Mouse (Mus musculus) lung, postnatal 4 days (tissue): ENCODE results near the gene Rpl7l1.

Experiments
- DNase-seq, 2 experiments: peaks; one replicate each; pipeline ENCODE4 v3.0.0; 2021

Rpl7l1 gene

GRCm38 (mm10) chr17:46734055-46734454 is 48.4 kb downstream of the Rpl7l1 start:
- DNase-seq = no peak

GRCm38 (mm10) chr17:46728904-46729318 is 53.6 kb downstream of the Rpl7l1 start, which contains the start of gene Gnmt:
Gene Gnmt, minus strand, starts transcription at chr17:46729168.
- peak; percentile 57 to 77 for DNase-seq

- DNase-seq = no peak
Measured at GRCm38 (mm10) chr17:46728496-46728895, 54.0 kb downstream of the Rpl7l1 start.

- DNase-seq = peak in 1 of 2 experiments; percentile 60
Measured at GRCm38 (mm10) chr17:46728021-46728420, 54.5 kb downstream of the Rpl7l1 start.

- DNase-seq = no peak
Measured at GRCm38 (mm10) chr17:46727271-46727670, 55.2 kb downstream of the Rpl7l1 start.

GRCm38 (mm10) chr17:46725731-46726645 is 56.5 kb downstream of the Rpl7l1 start:
- DNase-seq = no peak

GRCm38 (mm10) chr17:46725273-46725672 is 57.2 kb downstream of the Rpl7l1 start:
- peak in 1 of 2 experiments; percentile 55 for DNase-seq

- DNase-seq = no peak
Measured at GRCm38 (mm10) chr17:46724477-46725084, 57.9 kb downstream of the Rpl7l1 start.
